Mouse (Mus musculus) cerebellum, adult 2 months (tissue): ENCODE measurements around the gene Lingo1. TPM values are rescaled to one million over a fixed set of nuclear protein-coding genes. Genes with fewer than 3 reads are reported as not detected.

Experiments
- DNase-seq, 2 experiments: peaks; one replicate each; pipeline ENCODE4 v3.0.0; 2021
- H3K27ac ChIP-seq: fragments of 200-500 bp; 2 replicates; pipeline ENCODE4 v1.5.1; 2012; ENCODE audit warnings: low read length, control low read depth, inconsistent platforms; ENCODE audit not compliant: insufficient read depth
- H3K27me3 ChIP-seq: fragments of 200-500 bp; 2 replicates; pipeline ENCODE4 v1.6.1; 2012; ENCODE audit warnings: inconsistent platforms, mild to moderate bottlenecking, low read length, moderate library complexity; ENCODE audit not compliant: control insufficient read depth, insufficient read depth
- H3K4me1 ChIP-seq: fragments of 200-500 bp; 2 replicates; pipeline ENCODE4 v1.6.1; 2011; ENCODE audit warnings: low read length; ENCODE audit not compliant: control insufficient read depth, insufficient read depth
- H3K4me3 ChIP-seq: fragments of 200-500 bp; replicated peaks from 2 replicates; pipeline ENCODE3; 2011; ENCODE audit warnings: mild to moderate bottlenecking, low read depth, low read length, control low read depth; ENCODE audit not compliant: insufficient read depth
- CTCF ChIP-seq: fragments of 200-500 bp; IDR thresholded peaks from 2 replicates; pipeline ENCODE4 v1.5.1; 2011; ENCODE audit warnings: low read depth, mild to moderate bottlenecking, control low read depth, low read length, moderate library complexity, borderline replicate concordance; ENCODE audit not compliant: insufficient read depth
- POLR2A ChIP-seq: fragments of 200-500 bp; IDR thresholded peaks from 2 replicates; pipeline ENCODE4 v1.6.1; 2011; ENCODE audit warnings: low read length, control low read depth, borderline replicate concordance; ENCODE audit not compliant: insufficient read depth
- WGBS: fragments of 180-500 bp; shearing (Covaris S2); methylation state at CpG from one replicate; pipeline ENCODE4 v1.1.7; 2018; 5-methylcytosine and 5-hydroxymethylcytosine counted together
- polyA plus RNA-seq: library from polyadenylated mRNA; depleted of rRNA; stranded (reverse); fragments of >200 nt; gene quantifications from 2 replicates; pipeline ENCODE4 v1.2.3, GENCODE M21; 2012

Gene Lingo1
- polyA plus RNA-seq, 1 experiment: 88.3 TPM

DNA sequence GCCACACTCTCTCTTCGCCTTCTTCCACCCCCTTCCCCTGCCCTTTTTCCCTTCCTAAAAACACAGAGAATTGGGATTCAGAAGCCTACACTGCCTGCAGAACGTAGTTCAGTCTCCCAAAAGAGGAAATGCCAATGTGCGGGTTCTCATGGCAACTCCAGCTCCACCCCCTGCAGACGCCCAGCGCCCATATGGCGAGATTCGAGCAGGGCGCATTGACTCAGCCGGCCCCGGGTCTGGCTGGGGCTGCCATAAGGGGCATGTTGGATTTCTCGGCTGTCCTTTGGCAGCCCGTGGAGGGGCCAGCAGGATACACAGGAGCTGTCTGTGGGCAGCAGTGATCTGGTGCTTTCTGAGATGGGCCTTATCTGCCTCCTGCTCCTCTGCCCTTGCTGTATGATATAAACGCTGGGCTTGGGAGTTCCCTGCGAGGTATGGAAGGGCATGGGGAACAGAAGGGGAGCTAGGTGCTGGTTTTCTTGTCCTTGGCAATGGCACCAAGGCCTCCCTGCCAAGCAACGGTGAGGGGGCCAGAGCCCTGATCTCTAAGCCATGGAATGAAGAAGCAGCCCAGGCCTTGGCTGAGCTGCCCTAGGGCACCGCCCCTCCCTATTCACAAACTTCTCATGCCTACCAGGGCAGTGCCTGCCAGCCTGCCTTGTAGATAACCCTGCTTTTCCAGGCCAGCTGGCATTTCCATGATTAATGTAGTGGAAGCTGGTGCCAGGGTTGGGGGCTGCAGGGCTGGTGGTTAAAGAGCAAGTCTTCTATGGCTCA lies 139.3 kb downstream of the Lingo1 start:
- peak; percentile 47 to 49 for DNase-seq
- WGBS: 27% methylated on average over 16 of the region's 16 CpGs
- Histone ChIP-seq H3K4me3 (no peak overlapping the region), H3K4me1 (peaks cover 45% of the 10 kb centered on the region), H3K27me3 (no peaks in the 10 kb centered on the region), H3K27ac (no peak overlapping the region)
- TF ChIP-seq CTCF: no peak
- TF ChIP-seq POLR2A: no peak

DNA sequence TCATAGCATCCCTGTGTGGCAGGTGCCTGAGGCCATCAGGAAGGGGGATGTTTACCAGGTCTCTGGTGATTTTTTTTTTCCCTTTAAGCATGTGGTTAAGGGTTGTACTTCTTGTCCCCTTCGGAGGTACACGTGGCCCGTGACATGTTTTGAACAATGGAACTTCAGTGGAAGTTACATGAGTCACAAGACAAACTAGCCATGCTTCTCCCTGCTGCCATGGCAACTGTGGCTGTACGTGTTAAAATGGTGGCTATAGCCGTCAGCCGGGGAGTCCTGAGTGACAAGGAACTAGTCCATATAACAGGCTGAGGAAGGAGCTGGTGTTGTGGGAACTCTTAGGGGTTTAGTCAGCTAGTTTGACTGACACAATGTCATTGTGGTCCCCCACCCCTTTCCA lies 141.1 kb downstream of the Lingo1 start:
- TF ChIP-seq CTCF: no peak
- no peak for TF ChIP-seq POLR2A
- WGBS: 80% methylated on average over 6 of the region's 6 CpGs
- Histone ChIP-seq H3K4me1 (peaks cover 35% of the 10 kb centered on the region), H3K27me3 (no peaks in the 10 kb centered on the region), H3K4me3 (no peak overlapping the region), H3K27ac (no peak overlapping the region)
- no peak for DNase-seq

DNA sequence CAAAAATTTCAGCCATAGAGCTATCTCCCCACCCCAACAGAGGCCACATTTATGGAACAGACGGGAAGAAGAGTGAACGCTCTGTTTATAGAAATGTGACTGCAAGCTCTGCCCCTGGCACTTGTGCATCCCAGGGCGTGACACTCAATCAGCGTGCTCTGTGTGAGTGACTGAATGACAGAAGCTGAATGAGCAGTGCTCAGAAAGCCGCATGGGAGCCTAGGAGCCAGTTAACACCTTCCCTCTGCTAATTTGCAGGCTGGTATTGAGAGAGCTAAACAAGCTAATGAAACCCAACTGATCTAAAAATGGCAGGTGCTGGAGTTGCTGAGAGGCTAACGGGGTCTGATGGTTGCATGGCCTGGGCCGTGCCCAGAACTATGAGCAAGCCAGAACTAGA lies 143.7 kb downstream of the Lingo1 start:
- DNase-seq: no peak
- peaks cover 17% of the 10 kb centered on the region for H3K4me1 ChIP-seq
- WGBS: 92% methylated on average over 7 of the region's 7 CpGs
- H3K27ac ChIP-seq: no peak overlapping the region
- no peak overlapping the region for H3K4me3 ChIP-seq
- TF ChIP-seq CTCF (no peak), POLR2A (no peak)
- H3K27me3 ChIP-seq: no peaks in the 10 kb centered on the region

DNA sequence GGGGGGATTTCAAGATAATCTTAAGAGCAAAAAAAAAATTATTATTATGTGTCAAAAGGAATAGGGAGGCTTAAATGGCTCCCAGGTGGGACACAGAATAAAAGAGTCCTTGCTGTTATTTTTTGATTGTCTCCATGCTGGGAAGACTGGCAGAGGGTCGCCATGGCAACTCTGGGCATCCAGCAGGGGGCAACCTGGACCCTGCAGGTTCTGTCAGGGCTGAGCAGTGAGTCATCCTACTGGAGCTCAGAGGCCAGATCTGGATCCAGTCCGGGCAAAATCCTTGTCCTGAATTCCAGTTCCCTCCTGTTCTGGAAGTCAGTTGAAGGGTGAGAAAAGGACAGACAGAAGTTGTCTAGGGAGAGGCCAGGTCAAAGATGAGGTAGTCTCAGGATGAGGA lies 144.7 kb downstream of the Lingo1 start:
- no peak for TF ChIP-seq CTCF
- no peak for TF ChIP-seq POLR2A
- WGBS: 22% methylated on average over 2 of the region's 2 CpGs
- no peaks in the 10 kb centered on the region for H3K27me3 ChIP-seq
- H3K4me1 ChIP-seq: peaks cover 8% of the 10 kb centered on the region
- DNase-seq: peak in 1 of 2 experiments; percentile 42
- no peak overlapping the region for H3K4me3 ChIP-seq
- no peak overlapping the region for H3K27ac ChIP-seq

DNA sequence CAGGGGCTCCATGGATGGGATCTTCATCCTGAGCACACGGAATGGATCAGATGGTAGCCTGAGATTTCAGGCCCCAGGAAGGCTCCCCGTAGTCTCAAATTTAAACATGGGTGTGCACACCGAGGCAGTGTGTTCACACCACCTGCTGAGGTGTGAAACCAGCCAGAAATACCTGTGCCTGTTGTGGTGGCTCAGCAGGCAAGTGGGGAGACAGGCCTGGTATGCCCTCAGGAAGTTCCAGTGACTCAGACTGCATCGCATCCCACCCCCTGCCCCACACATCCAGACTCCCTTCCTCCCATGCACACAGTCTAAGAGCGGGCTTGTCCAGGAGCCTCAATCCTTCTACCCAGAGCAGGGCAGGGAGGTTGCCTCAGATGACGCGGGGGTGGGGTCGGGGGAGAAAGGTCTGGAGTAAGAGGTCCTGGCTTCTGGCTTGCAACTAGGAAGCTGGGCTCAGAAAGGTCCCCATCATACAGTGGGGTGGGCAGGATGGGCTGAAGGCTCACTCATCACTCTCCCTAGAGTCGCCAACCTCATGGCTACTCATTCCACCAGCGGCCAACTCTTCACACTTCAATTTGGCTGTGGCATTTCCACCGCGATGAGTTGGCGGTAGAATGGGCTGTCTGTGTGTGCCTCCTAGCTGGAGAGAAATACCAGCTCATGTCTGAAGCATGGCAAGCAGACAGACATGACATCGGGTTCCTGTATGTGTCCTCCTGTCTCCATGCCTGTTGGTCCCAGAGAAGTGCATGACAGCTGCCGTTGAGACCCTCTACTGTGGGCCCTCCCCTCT lies 149.8 kb downstream of the Lingo1 start:
- Histone ChIP-seq H3K27ac (no peak overlapping the region), H3K4me3 (no peak overlapping the region), H3K27me3 (no peaks in the 10 kb centered on the region), H3K4me1 (peaks cover 12% of the 10 kb centered on the region; the same call in 1 of the 2 replicates)
- no peak for TF ChIP-seq CTCF
- TF ChIP-seq POLR2A: no peak
- DNase-seq: no peak
- WGBS: 74% methylated on average over 15 of the region's 15 CpGs

DNA sequence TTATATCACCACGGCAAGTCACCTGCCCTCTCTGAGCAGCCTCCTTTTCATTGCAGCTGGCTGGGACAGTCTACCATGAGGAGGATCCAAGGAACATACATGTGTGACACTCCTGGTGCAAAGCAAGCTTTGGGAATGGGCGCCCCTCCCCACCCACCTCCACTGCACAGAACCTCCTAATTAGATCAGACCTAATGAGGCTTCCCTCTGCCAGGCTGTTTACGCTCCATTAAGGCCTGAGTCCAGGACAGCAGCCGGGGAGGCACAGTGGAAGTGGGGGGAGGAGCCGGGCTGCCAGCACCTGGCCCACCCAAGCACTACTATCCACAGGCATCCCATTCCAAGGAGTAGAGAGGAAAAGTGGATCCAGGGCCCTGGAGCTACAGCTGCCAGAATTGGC lies 152.8 kb downstream of the Lingo1 start:
- DNase-seq: no peak
- Histone ChIP-seq H3K4me1 (peaks cover 8% of the 10 kb centered on the region; the same call in 1 of the 2 replicates), H3K27me3 (no peaks in the 10 kb centered on the region), H3K27ac (no peak overlapping the region), H3K4me3 (no peak overlapping the region)
- 57% methylated on average over 5 of the region's 5 CpGs for whole genome bisulfite sequencing
- no peak for TF ChIP-seq CTCF
- TF ChIP-seq POLR2A: no peak

DNA sequence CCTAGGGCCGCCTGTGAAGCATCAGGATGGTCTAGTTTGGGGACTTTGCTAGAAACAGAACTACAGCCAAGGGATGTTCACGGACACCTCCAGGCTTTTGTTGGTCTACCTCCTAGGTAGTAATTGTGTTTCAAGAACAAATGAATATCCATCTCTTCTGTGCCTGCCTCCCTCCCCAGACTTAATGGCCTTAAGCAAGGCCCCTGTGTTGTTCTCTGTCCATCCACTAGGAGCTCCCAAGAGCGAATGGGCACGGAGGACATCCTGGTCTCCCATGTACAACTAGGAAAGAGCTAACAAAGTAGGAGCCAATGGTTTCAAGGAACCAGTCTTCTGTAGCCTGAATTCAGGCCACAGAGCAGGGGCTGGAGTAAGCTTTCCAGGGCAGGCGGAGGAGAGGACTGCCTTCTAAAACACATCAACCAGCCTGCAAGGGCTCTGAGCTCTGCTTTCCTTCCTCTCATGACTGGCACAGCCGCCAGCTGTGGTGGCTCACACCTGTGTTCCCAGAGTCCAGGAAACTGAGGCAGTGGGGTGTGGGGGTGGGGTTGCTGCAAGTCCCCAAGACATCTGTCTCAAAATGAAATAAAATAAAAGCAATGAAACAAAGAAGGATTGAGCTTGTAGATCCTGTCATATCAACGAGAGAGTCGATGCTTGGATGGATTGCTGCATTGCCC lies 157.9 kb downstream of the Lingo1 start:
- Histone ChIP-seq H3K4me3 (no peak overlapping the region), H3K4me1 (peaks cover 5% of the 10 kb centered on the region), H3K27me3 (no peaks in the 10 kb centered on the region), H3K27ac (no peak overlapping the region)
- peak; percentile 74; the same call in 1 of the 2 replicates for TF ChIP-seq CTCF
- no peak for TF ChIP-seq POLR2A
- peak in 1 of 2 experiments; percentile 24 for DNase-seq
- WGBS: 77% methylated on average over 8 of the region's 8 CpGs

DNA sequence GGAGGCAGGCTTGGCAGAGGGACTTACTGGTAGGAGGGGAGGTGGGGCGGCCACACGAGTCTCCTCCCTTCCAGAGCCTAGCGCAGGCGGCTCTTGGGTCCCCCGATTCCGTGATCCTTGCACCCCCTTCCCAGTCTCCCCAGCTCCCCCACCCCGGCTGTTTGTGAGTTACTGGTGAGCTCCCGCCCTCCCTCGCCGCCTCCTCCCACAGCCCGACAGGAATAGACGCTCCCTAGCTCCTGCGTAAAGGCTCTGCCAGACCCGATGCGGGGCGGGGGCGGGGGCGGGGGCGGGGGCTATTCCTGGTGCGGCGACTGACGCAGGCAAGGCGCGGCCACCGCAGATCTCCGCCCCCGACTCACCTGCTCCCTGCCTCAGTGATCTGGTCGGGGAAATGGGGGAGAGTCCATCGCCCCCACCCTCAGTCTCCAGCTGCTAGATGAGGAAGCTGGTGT lies 158.8 kb downstream of the Lingo1 start:
- Histone ChIP-seq H3K27ac (no peak overlapping the region), H3K27me3 (no peaks in the 10 kb centered on the region), H3K4me1 (peaks cover 8% of the 10 kb centered on the region), H3K4me3 (no peak overlapping the region)
- WGBS: 16% methylated on average over 28 of the region's 29 CpGs
- DNase-seq: peak in 1 of 2 experiments; percentile 34
- no peak for TF ChIP-seq CTCF
- TF ChIP-seq POLR2A: no peak
